Mouse (Mus musculus) small intestine, adult 2 months (tissue): ENCODE data around the gene Heyl.

Source experiments
- CTCF ChIP-seq: fragments of 200-500 bp; IDR thresholded peaks from 2 replicates; pipeline ENCODE4 v1.5.1; 2012; ENCODE audit warnings: low read depth, mild to moderate bottlenecking, control low read depth, inconsistent platforms, low read length, moderate library complexity, mixed read lengths; ENCODE audit not compliant: insufficient replicate concordance, insufficient read length; ENCODE audit errors: extremely low read depth
- POLR2A ChIP-seq: fragments of 200-500 bp; IDR thresholded peaks from 2 replicates; pipeline ENCODE4 v1.6.1; 2012; ENCODE audit warnings: low read depth, mild to moderate bottlenecking, control low read depth, inconsistent platforms, low read length, moderate library complexity

DNA sequence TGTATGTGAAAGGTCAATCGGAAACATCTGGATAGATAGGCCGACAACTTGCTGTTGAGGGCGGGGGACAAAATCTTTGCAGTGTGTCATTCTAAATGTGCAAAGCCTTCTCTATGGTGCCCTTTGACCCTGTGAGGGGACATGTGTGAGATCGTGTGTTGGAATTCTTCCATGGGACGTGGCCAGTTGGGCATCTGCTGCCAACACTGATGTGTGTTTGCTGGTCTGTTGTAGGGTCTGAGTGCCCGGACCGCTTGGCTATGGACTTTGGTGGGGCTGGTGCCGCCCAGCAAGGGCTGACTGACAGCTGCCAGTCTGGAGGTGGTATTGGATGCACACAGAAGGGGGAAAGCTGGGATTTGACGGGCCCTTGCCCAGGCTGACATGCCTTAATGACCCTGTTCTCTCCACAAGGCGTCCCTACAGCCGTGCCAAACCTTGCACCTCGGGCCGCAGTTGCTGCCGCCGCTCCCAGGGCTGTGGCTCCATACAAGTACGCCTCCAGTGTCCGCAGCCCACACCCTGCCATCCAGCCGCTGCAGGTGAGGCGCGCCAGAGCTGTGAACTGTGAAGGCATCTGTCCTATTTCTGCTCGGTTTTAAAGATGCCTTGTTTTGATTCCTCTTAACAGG is 62.3 kb downstream of the Heyl start:
- TF ChIP-seq POLR2A = no peak
- TF ChIP-seq CTCF = no peak
